Mouse (Mus musculus): ENCODE data around the gene Rpl10a. TPM values are rescaled to one million over a fixed set of nuclear protein-coding genes. Genes with fewer than 3 reads are reported as not detected.

The Rpl10a gene
- polyA plus RNA-seq, 1 experiment from 2014 or later: 401 TPM

GRCm38 (mm10) chr17:28344670-28345069 is 16.4 kb downstream of the Rpl10a start:
- H3K9me3 ChIP-seq (ENCODE audit: control insufficient read depth, low read length): no peaks in the 10 kb centered on the region
- H3K27ac ChIP-seq (replicated peaks; ENCODE audit: low read depth, low read length): no peak overlapping the region
- no peak for ATAC-seq (ENCODE audit: low FRiP score, low TSS enrichment)
- no peaks in the 10 kb centered on the region for H3K36me3 ChIP-seq (ENCODE audit: control insufficient read depth, insufficient read depth, low read length)
- H3K27me3 ChIP-seq (ENCODE audit: control insufficient read depth, insufficient read depth, low read length): no peaks in the 10 kb centered on the region
- H3K4me3 ChIP-seq (replicated peaks; ENCODE audit: low read depth, low read length): no peak overlapping the region
- WGBS: 62% methylated on average over 3 of the region's 3 CpGs
- DNase-seq: no peak
- H3K4me2 ChIP-seq (ENCODE audit: low read length): no peak overlapping the region
- H3K4me1 ChIP-seq (ENCODE audit: control insufficient read depth, insufficient read depth, low read length): peaks cover 10% of the 10 kb centered on the region; the same call in 1 of the 2 replicates
- no peak overlapping the region for H3K9ac ChIP-seq (replicated peaks; ENCODE audit: low read length)

DNA sequence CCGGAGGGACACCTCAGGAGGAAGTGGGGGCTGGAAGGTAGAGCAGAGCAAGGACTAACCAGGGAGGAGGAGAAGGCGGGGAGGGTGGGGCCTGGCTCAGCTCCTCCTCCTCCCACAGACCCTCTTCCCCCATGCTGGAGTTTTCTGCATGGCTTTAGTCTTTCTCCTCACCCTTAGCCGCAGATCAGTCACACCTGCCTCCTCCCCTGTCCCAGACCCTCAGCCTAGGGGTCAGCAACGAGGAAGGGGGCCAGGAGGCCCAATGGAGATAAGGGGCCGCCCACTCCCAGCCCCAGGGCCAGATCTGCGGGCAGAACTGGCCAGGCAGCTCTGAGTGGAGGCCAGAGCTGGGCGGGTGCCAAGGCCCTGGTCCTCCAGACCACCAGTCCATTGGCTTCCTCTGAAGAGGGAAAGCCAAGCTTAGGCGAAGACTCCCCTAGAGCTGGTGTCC is 17.0 kb downstream of the Rpl10a start:
- Histone ChIP-seq H3K9ac (replicated peaks; ENCODE audit: low read length) (no peak overlapping the region), H3K27me3 (ENCODE audit: control insufficient read depth, insufficient read depth, low read length) (0 out of 2 replicates have a peak, but pooled peaks cover 3% of the 10 kb centered on the region), H3K4me3 (replicated peaks; ENCODE audit: low read depth, low read length) (no peak overlapping the region)

GRCm38 (mm10) chr17:28345882-28346281 is 17.6 kb downstream of the Rpl10a start:
- 19% methylated on average over 10 of the region's 10 CpGs for WGBS
- Histone ChIP-seq H3K9me3 (ENCODE audit: control insufficient read depth, low read length) (no peaks in the 10 kb centered on the region), H3K27me3 (ENCODE audit: control insufficient read depth, insufficient read depth, low read length) (peaks cover 4% of the 10 kb centered on the region; the same call in 1 of the 2 replicates), H3K9ac (replicated peaks; ENCODE audit: low read length) (no peak overlapping the region), H3K4me1 (ENCODE audit: control insufficient read depth, insufficient read depth, low read length) (peaks cover 11% of the 10 kb centered on the region; the same call in 1 of the 2 replicates), H3K4me2 (ENCODE audit: low read length) (no peak overlapping the region), H3K4me3 (replicated peaks; ENCODE audit: low read depth, low read length) (no peak overlapping the region), H3K36me3 (ENCODE audit: control insufficient read depth, insufficient read depth, low read length) (no peaks in the 10 kb centered on the region), H3K27ac (replicated peaks; ENCODE audit: low read depth, low read length) (no peak overlapping the region)
- no peak for DNase-seq
- no peak for ATAC-seq (ENCODE audit: low FRiP score, low TSS enrichment)

More for the DNA sequence above, 17.0 kb downstream of the Rpl10a start:
- 18% methylated on average over 8 of the region's 8 CpGs for WGBS
- no peak for DNase-seq
- Histone ChIP-seq H3K27ac (replicated peaks; ENCODE audit: low read depth, low read length) (no peak overlapping the region), H3K9me3 (ENCODE audit: control insufficient read depth, low read length) (no peaks in the 10 kb centered on the region), H3K4me2 (ENCODE audit: low read length) (no peak overlapping the region), H3K36me3 (ENCODE audit: control insufficient read depth, insufficient read depth, low read length) (no peaks in the 10 kb centered on the region), H3K4me1 (ENCODE audit: control insufficient read depth, insufficient read depth, low read length) (peaks cover 10% of the 10 kb centered on the region; the same call in 1 of the 2 replicates)
- ATAC-seq (ENCODE audit: low FRiP score, low TSS enrichment): no peak

GRCm38 (mm10) chr17:28347327-28347726 is 19.1 kb downstream of the Rpl10a start:
- Histone ChIP-seq H3K36me3 (ENCODE audit: control insufficient read depth, insufficient read depth, low read length) (no peaks in the 10 kb centered on the region), H3K27ac (replicated peaks; ENCODE audit: low read depth, low read length) (no peak overlapping the region), H3K27me3 (ENCODE audit: control insufficient read depth, insufficient read depth, low read length) (peaks cover 19% of the 10 kb centered on the region), H3K9me3 (ENCODE audit: control insufficient read depth, low read length) (no peaks in the 10 kb centered on the region), H3K9ac (replicated peaks; ENCODE audit: low read length) (no peak overlapping the region), H3K4me2 (ENCODE audit: low read length) (no peak overlapping the region), H3K4me3 (replicated peaks; ENCODE audit: low read depth, low read length) (no peak overlapping the region), H3K4me1 (ENCODE audit: control insufficient read depth, insufficient read depth, low read length) (peaks cover 14% of the 10 kb centered on the region)
- 84% methylated on average over 10 of the region's 10 CpGs for WGBS
- DNase-seq: no peak
- ATAC-seq (ENCODE audit: low FRiP score, low TSS enrichment): no peak

DNA sequence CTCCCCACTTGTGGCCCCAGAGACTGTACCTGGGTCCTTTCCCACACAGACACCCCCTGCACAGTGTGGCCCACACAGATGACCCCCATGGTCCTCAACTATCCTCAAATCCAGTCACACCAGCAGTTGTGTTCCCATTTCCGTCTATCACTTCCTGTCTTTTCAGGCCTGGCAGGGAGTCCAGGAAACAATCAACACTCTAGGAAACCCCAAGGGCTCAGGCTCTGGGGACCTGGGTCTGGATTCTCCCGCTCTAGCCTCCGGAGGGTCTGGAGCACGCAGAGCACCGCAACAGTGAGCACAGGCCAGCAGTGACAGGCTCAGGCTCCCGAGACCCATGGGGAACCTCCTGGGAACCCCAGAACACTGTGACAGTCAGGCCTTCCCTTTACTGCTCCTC is 19.9 kb downstream of the Rpl10a start:
- Histone ChIP-seq H3K9ac (replicated peaks; ENCODE audit: low read length) (no peak overlapping the region), H3K4me2 (ENCODE audit: low read length) (no peak overlapping the region), H3K9me3 (ENCODE audit: control insufficient read depth, low read length) (no peaks in the 10 kb centered on the region), H3K4me1 (ENCODE audit: control insufficient read depth, insufficient read depth, low read length) (peaks cover 14% of the 10 kb centered on the region), H3K27me3 (ENCODE audit: control insufficient read depth, insufficient read depth, low read length) (peaks cover 19% of the 10 kb centered on the region), H3K4me3 (replicated peaks; ENCODE audit: low read depth, low read length) (no peak overlapping the region), H3K27ac (replicated peaks; ENCODE audit: low read depth, low read length) (no peak overlapping the region), H3K36me3 (ENCODE audit: control insufficient read depth, insufficient read depth, low read length) (no peaks in the 10 kb centered on the region)
- ATAC-seq (ENCODE audit: low FRiP score, low TSS enrichment) (no peak), DNase-seq (no peak)
- WGBS: 50% methylated on average over 6 of the region's 6 CpGs

DNA sequence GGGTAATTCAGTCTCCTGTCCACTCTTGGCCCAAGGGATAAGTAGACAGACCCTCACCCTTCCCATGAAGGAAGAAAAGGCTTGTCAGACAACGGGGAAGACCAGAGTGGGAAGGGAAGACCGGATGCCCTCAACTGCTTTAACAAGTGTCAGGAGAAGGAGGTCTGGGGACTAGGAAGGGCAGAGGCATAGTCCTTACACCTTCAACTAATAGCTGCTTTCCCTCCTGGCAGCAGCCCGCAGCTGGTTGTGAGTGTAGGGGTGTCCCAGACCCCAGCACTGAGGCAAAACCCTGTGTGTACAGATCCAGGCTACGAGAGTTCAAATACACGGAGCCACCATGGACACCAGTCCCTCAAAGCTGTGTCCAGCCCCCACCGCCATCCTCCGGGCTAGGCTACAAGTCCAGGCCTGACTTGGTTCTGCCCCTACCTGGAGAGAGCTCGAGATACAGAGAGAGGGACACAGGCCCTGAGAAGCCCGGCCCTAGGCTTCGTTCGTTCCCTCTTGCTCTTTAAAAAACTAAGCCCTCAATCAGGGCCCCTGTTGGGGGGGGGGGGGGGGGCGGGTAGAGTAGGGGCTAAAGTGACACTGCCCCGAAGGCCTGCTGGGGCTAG is 21.1 kb downstream of the Rpl10a start:
- Histone ChIP-seq H3K27me3 (ENCODE audit: control insufficient read depth, insufficient read depth, low read length) (peaks cover 19% of the 10 kb centered on the region), H3K4me1 (ENCODE audit: control insufficient read depth, insufficient read depth, low read length) (peaks cover 14% of the 10 kb centered on the region), H3K9ac (replicated peaks; ENCODE audit: low read length) (peak overlapping the region; percentile 58; the same call in 1 of the 2 replicates), H3K4me3 (replicated peaks; ENCODE audit: low read depth, low read length) (peak overlapping the region; percentile 54), H3K4me2 (ENCODE audit: low read length) (peak overlapping the region; percentile 88), H3K27ac (replicated peaks; ENCODE audit: low read depth, low read length) (no peak overlapping the region), H3K36me3 (ENCODE audit: control insufficient read depth, insufficient read depth, low read length) (no peaks in the 10 kb centered on the region), H3K9me3 (ENCODE audit: control insufficient read depth, low read length) (no peaks in the 10 kb centered on the region)
- WGBS: 16% methylated on average over 13 of the region's 13 CpGs
- no peak for DNase-seq
- ATAC-seq (ENCODE audit: low FRiP score, low TSS enrichment): no peak

DNA sequence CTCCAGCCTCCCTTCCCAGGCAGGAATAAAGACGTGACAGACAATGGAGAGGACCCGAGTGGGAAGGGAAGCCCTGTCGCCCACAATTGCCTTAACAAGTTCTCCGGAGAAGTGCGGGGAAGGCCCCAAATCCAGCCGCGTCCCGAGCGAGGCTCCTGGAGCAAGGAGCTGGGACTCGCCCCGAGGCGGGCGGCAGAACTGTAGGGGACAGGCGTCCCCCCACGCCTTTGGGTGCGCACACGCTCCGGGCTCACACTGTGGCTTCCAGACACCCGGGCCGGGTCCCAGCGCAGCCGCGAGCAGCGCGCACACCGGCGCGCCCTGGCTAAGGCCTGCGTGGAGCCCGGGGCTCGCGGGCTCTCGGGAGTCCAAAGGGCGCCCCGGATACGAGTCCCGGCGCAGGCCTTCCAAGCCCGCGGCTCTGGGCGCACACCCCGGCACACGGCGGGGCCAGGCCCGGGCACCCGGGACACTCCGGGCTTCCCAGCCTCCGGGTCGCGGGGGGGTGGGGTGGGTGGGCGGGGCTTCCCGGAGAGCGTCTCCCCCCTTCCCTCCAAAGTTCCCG is 21.7 kb downstream of the Rpl10a start:
- H3K27ac ChIP-seq (replicated peaks; ENCODE audit: low read depth, low read length): peak overlapping the region; percentile 41; the same call in 1 of the 2 replicates
- peak overlapping the region; percentile 54 for H3K4me3 ChIP-seq (replicated peaks; ENCODE audit: low read depth, low read length)
- H3K27me3 ChIP-seq (ENCODE audit: control insufficient read depth, insufficient read depth, low read length): peaks cover 19% of the 10 kb centered on the region
- ATAC-seq (ENCODE audit: low FRiP score, low TSS enrichment) (peak; percentile 43), DNase-seq (peak; percentile 68)
- peak overlapping the region; percentile 58 for H3K9ac ChIP-seq (replicated peaks; ENCODE audit: low read length)
- under 1% methylated on average over 51 of the region's 54 CpGs for WGBS
- peak overlapping the region; percentile 88 for H3K4me2 ChIP-seq (ENCODE audit: low read length)
- H3K9me3 ChIP-seq (ENCODE audit: control insufficient read depth, low read length): no peaks in the 10 kb centered on the region
- H3K36me3 ChIP-seq (ENCODE audit: control insufficient read depth, insufficient read depth, low read length): no peaks in the 10 kb centered on the region
- H3K4me1 ChIP-seq (ENCODE audit: control insufficient read depth, insufficient read depth, low read length): peaks cover 14% of the 10 kb centered on the region

DNA sequence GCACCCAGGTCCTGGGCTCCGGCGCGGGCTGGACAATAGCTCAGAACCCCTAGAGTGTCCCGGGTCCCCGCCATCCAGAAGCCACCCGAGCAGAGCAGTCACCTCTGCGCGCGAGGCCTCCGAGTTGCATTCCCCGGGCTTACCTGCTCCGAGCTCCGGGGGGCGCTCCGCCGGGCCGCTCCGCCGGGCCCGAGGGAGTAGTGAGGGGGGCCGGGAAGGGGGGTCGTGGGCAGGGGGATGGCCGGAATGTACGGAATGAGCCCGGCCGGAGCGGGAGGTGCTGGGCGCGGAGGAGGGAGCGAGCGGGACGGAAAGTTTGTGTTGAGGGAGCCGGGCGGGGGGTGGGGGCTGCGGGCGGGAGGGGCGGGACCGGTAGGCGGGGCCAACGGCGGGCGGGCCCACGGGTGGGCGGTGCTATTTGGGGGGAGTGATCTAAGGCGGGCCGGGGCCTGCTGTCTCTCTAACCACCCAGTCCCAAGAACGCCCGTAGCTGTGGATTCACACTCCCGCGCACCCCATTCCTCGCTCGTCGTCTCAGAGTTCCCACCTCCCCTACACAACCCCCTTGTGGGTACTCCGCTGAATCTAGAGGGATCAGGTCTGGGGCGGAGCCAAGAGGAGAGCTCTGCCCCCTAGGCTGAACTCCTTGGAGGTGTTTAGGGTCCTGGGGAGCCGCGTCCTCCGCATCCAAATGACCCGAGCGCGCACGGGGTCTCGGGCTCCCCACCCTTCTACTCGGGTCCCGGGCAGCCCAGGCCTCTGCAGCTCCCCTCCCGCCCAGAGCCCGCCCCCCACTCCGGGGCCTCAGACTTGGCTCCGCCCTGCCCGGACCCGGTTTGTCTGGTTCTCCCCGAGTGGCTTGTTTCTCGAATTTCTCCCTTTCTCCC is 22.4 kb downstream of the Rpl10a start, which contains the start of gene Tead3:
Gene Tead3 (minus strand): TSS at position 352 of the 887 bp plus-strand sequence.
- Histone ChIP-seq H3K27ac (replicated peaks; ENCODE audit: low read depth, low read length) (peak within 1 kb of the TSS; percentile 41; the same call in 1 of the 2 replicates), H3K4me3 (replicated peaks; ENCODE audit: low read depth, low read length) (peak within 1 kb of the TSS; percentile 54), H3K9me3 (ENCODE audit: control insufficient read depth, low read length) (no peaks in the 10 kb centered on the region), H3K4me2 (ENCODE audit: low read length) (peak within 1 kb of the TSS; percentile 88), H3K27me3 (ENCODE audit: control insufficient read depth, insufficient read depth, low read length) (peaks cover 19% of the 10 kb centered on the region), H3K4me1 (ENCODE audit: control insufficient read depth, insufficient read depth, low read length) (peaks cover 10% of the 10 kb centered on the region), H3K9ac (replicated peaks; ENCODE audit: low read length) (peak within 1 kb of the TSS; percentile 58), H3K36me3 (ENCODE audit: control insufficient read depth, insufficient read depth, low read length) (no peaks in the 10 kb centered on the region)
- DNase-seq: peak; percentile 78
- ATAC-seq (ENCODE audit: low FRiP score, low TSS enrichment): peak; percentile 74
- under 1% methylated on average over 64 of the region's 73 CpGs for WGBS
